In the genomic region with DNA sequence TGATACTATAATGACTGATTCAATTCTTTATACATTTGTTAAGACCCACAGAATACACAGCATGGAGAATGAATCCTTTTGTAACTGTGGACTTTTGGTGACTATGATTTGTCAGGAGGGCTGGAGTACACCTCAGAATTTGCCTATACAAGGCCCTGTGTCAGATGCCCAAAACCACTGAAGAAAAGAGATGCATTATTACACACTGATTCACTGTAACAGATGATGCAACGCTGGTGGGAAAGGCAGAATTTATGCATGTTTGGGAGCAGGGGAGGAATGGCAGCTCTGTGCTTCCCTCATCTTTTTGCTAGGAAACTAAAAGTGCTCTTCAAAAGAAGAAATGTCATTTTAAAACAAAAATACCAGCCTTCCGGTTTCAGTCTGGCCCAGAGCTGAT, we compare ENCODE assay signal across 18 mouse cellular contexts.
"Had no signal": no experiment of that assay in that cellular context is flagged by ENCODE, and none has a peak within 500 bp of the region (broad histone marks: within the 10 kb centered on the region; RNA-seq: fewer than 3 reads in every experiment).

No protein-coding gene starts in this region.

- H3K27ac ChIP-seq: left cerebral cortex, adult 2 months; liver, embryonic 13.5 days; midbrain, embryonic 10.5 days; midbrain, embryonic 13.5 days had no signal

- DNase-seq: kidney, adult 9 months; kidney, postnatal 14 days; kidney, postnatal 4 days; layer of hippocampus, adult 9-11 months; liver, embryonic 13.5 days; lung, adult 2 months; lung, postnatal 36 days; retina, postnatal 1 day; right cerebral cortex, postnatal 25 days; spleen, adult 18-20 months; thymus, adult 18-20 months; thymus, postnatal 14 days; thymus, postnatal 4 days had no signal

- H3K4me1 ChIP-seq: liver, embryonic 13.5 days; megakaryocyte, embryonic 14.5 days; midbrain, embryonic 10.5 days; midbrain, embryonic 13.5 days had no signal

- H3K9ac ChIP-seq: liver, embryonic 13.5 days; midbrain, embryonic 13.5 days had no signal

- H3K9me3 ChIP-seq: liver, embryonic 13.5 days had no signal

- H3K4me2 ChIP-seq: liver, embryonic 13.5 days; midbrain, embryonic 13.5 days had no signal

- H3K4me3 ChIP-seq: left cerebral cortex, adult 2 months; liver, embryonic 13.5 days; megakaryocyte, embryonic 14.5 days; midbrain, embryonic 10.5 days; midbrain, embryonic 13.5 days had no signal

- H3K27me3 ChIP-seq: liver, embryonic 13.5 days; midbrain, embryonic 13.5 days had no signal

- ATAC-seq: midbrain, embryonic 13.5 days; midbrain, embryonic 16.5 days had no signal

- H3K36me3 ChIP-seq: liver, embryonic 13.5 days had no signal
